Mouse (Mus musculus): ENCODE measurements at regions not wholly inside any gene's neighbourhood (a gene's known extent, or its start where the extent isn't known, plus 50 kb on each side); places are given as distances from the start of the nearest gene placed in this dataset.
"Not testable (repeated sequence)": the region's sequence is repeated elsewhere in the genome, so short reads cannot be mapped to it uniquely, and the experiment has no call there.

DNA sequence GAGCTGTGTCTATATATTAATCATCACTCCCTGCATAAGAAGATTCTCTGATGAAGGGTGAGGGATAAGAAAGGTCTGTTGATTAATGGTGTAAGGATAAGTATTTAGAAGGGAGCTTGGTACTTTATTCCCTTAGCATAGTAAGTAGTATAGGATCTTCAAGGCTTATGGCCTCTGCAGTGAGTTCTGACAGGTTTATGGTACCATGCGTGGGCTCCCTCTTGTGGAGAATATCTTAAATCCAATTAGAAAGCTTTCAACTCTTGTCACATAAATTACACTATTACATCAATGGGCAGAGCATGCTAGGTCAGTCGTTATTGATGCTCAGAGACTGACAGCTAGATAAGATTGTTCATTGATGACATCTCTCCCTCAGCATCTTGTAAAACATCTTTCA is 112.7 kb upstream of the Grin3a start:
- no peak for DNase-seq

DNA sequence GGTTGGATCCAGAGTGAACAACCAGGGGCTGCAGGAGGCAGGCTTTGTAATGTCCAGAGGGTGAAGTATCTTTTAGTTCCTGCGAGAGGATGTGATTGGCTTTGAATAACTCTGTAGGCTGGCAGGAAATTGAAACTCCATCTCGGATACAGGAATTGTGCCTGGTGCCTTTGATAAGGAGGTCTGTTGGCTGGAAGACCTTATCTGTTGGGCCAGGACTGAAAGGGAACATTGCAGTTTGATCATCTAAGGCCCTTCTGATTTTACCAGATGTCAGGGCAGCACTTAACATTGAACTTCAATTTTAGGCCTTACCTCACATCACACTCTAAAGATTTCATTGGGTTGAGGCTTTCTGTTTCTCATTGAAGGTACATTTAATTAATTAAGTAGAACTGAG is 111.3 kb upstream of the Grin3a start:
- DNase-seq = no peak

DNA sequence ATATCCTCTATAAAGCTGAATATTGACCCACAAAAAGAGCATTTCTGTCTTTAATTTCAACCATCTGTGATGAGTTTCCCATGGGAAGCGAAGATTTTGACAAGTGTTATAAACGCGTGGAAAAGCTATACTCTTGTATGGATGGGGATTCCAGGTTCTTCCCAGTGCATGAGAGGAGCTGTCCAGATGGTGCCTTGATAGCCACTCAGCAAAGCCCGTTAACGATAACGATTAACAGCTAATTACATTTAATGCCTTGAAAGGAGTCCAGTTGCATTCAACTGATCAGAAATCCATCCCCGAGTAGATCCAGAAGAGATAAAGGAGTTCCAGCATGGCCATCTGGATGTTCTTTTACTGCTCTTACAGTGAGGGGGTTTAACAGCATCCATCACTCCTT is 100.8 kb upstream of the Grin3a start:
- DNase-seq = no peak

DNA sequence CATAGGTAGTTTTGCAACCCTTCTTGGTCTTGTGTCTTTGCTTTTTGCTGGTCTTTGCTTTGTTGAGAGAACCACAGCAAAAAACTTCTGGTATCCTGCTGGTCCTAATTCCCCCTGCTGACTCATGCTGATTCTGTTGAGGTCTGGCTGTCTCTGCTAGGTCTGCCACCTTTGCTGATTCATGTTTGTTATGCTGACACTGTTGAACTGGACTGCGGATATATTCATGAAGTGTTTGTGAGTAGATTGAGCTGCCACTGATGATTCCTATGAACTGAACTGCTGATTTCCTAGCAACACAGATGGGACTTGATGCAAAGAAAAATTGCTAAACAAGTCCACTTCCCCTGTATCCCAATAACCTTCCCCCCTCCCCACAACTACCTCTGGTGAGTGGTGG is 91.9 kb upstream of the Grin3a start:
- DNase-seq = no peak

DNA sequence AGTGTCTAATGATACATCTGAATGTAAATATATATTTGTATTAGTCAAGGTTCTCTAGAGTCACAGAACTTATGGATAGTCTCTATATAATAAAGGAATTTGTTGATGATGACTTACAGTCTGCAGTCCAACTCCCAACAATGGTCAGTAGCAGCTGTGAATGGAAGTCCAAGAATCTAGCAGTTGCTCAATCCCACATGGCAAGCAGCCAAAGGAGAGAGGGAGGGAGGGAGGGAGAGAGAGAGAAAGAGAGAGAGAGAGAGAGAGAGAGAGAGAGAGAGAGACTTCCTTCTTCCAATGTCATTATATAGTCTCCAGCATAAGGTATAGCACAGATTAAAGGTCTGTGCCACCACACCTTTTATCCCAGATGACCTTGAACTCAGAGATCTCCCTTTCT is 84.1 kb upstream of the Grin3a start:
- DNase-seq = not testable (repeated sequence)

DNA sequence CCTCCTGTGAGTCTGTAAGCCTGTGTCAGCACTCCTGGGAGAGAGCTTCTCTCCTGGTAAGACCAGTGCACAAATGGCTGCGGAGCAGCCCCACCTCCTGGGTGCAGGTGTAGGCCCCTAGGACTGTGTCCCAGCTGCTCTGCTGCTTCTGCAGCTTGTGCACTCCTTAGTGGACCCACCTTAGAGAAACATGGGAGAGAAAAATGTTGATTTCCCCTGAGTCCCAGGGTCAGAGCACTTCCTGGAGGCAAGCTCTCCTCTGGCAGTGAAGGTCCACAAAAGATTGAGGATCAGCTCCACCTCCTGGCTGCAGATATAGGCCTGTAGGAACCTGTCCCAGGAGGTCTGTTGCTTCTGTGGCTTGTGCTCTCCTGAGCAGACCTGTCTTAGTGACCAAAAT is 81.5 kb upstream of the Grin3a start:
- DNase-seq = no peak

DNA sequence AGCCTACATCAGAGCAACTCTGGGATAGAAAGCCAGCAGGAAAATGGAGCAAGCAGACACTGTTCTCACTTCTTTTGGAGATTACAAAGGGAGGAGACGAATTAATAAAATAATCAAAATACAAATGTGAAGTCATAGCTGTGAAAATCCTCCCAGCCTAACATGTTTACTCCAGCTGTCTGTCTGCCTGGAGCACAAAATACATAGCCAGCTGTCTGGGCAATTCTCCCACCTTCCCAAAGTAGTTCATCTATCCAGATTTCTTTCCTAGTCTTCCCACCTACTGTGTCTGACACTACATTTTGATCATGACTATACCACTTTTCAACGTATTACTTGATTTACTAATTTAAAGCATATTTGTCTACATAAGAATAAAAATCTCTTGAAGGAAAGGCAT is 68.7 kb upstream of the Grin3a start:
- DNase-seq = no peak

DNA sequence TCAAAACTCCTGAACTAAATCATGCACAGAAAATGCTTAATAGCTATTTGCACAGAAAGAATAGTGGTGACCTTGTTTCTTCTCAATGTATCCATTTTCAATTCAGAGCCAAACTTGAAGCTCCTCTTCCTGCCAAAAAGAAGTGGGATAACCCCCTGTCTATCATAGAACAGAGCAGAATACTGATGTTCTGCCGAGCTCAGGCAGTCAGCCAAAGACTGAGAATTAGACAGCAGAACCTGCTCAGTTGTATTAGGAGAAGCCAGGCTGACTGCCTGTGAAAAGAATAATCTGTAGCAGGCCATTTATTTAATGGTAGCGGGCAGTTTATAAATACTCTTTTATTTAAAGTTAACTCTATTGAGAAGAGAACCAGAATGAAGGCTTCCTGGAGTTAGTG is 68.1 kb upstream of the Grin3a start:
- peak; percentile 34 for DNase-seq
